Mouse (Mus musculus) left cerebral cortex, adult 18-20 months (tissue): ENCODE results near the gene Pik3c2b. TPM values are rescaled to one million over a fixed set of nuclear protein-coding genes. Genes with fewer than 3 reads are reported as not detected.
"Not testable (repeated sequence)": the region's sequence is repeated elsewhere in the genome, so short reads cannot be mapped to it uniquely, and the experiment has no call there.

Experiments used
- DNase-seq, 2 experiments: peaks; one replicate each; pipeline ENCODE4 v3.0.0; 2021 to 2022; ENCODE audit warnings: low spot score in 2 of 2, mixed read lengths in 1 of 2
- long read RNA-seq, 2 experiments: library from polyadenylated mRNA; stranded (forward); transcript quantifications; one replicate each; pipeline ENCODE4 v2.0.0; 2021
- total RNA-seq, 2 experiments: library from RNA; stranded (reverse); gene quantifications; 2 replicates each; pipeline ENCODE4 v1.2.3; 2021

The Pik3c2b gene
- total RNA-seq = 10 to 100 TPM; 14.6 to 15.2 TPM
- long read RNA-seq, experiment 1, partial matches to known transcripts = 1 of 2 reads
- long read RNA-seq, experiment 1, other reads (novel, unspliced or antisense) = 1 of 2 reads
- long read RNA-seq, experiment 2, partial matches to known transcripts = 0 of 1 reads
- long read RNA-seq, experiment 2, other reads (novel, unspliced or antisense) = 0 of 1 reads

DNA sequence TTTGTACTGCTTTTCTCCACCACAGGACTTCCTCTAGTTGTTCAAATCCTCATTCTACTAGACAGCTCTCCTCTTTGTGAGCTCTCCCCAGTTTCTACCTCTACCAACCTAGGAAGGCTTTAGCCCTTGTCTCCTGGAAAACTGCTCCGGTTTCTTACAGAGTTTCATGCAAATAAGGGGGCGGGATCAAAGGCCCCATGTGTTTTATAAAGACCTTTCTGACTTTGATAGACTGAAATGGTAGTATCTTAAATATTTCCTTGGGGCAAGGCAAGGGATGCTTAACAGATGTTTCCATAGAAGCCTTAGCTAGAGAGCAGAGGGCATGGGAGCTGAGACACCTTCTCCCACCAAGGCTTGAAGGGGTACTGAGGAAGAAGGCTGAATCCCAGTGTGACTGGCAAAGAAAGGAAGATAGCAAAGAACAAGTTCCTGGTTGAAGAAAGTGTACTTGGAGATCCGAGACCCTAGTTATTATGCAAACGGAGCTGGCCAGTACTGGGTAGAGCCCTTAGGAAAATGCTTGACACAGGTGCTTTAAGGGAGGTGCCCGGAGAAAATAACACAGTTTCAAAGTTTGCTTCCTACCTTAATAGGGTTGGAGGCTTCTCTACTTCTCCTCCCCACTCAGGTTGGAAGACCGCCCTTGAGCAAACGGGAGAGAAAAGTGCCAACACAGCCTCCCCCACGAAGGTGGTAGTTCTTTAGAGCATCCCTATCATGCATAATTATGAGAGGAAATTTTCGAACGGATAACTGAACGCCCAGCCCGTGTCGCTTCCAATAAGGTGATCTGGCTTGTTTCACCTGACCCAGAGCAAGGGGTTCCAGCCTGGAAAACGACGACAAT, at the start of gene Pik3c2b:
Gene Pik3c2b (plus strand): TSS at position 657 of the 850 bp plus-strand sequence.
- DNase-seq = no peak

- no peak for DNase-seq
These were observed 45.1 kb upstream of the Pik3c2b start for GRCm38 (mm10) chr1:133000347-133000746.

- DNase-seq = no peak
These were observed 38.9 kb upstream of the Pik3c2b start for GRCm38 (mm10) chr1:133006571-133006970.

DNA sequence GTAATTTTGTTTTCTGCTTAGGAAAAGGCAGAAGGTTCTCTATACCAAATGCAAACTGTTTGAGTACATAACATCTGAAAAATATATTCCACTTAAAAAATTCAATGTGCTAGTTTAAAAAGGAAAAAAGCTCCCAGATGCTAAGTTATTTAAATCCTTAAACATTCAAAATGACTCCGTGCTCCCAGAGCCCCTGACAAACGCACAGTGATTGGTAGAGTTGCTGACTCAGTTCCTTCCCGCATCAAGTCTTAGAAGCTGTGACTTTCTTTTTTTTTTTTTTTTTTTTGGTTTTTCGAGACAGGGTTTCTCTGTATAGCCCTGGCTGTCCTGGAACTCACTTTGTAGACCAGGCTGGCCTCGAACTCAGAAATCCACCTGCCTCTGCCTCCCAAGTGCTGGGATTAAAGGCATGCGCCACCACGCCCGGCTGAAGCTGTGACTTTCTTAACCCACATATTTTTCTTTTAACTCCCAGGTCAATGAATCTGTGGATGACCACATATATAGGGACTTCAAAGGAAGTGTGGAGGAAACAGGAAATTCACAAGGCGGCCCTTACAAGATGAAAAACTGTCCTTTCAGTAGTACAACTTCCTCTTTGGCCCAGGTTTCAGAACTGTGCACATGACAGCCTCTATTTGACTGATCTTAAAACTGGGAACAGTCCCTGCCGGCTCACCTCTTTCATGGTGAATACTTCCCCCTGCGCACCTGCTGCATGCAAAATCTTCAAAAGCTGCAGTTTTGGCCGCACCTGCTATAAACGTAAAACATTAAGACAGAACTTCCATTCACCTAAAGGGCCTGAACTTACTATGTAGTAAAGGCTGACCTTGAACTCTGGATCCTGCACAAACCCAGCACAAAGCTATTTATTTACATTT, 33.3 kb upstream of the Pik3c2b start:
- no peak for DNase-seq

GRCm38 (mm10) chr1:133013331-133013730, 32.1 kb upstream of the Pik3c2b start:
- no peak for DNase-seq

- no peak for DNase-seq
These were observed 31.3 kb upstream of the Pik3c2b start for GRCm38 (mm10) chr1:133014196-133014595.

GRCm38 (mm10) chr1:133016775-133017428, 28.6 kb upstream of the Pik3c2b start:
- no peak for DNase-seq

DNA sequence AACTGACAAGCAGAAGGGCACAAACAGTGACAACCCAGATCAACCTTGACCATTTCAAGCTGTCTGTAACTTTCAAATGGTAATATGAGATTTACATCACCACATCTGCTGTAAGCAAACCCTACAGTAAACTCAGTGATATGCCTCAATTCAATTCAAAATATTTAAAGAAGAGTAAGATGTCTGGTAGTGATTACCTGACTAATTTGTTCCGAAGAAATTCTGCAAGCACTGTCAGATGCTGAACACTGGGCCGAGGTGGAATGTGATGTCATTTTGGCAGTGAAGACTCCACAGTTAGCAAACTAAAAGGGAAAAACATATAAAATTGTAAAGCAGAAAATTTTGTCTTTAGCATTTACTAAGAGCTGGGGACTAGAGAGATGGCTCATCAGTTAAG, 26.9 kb upstream of the Pik3c2b start:
- no peak for DNase-seq

- no peak for DNase-seq
These were observed 26.2 kb upstream of the Pik3c2b start for GRCm38 (mm10) chr1:133019312-133019711.

GRCm38 (mm10) chr1:133020137-133020894, 25.2 kb upstream of the Pik3c2b start:
- no peak for DNase-seq

DNA sequence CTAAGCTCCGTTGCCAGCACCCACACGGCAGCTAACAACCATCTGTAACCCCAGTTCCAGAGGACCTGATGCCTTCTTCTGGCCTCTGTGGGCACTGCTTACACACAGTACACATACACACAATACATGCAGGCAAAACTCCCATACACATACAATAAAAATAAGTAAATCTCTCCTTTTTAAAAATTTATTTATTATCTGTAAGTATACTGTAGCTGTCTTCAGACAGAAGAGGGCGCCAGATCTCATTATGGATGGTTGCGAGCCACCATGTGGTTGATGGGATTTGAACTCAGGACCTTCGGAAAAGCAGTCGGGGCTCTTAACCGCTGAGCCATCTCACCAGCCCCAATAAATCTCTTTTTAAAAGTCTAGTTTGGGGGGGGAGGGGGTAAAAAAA, 24.1 kb upstream of the Pik3c2b start:
- DNase-seq = no peak

GRCm38 (mm10) chr1:133021971-133022370, 23.5 kb upstream of the Pik3c2b start:
- not testable (repeated sequence) for DNase-seq

DNA sequence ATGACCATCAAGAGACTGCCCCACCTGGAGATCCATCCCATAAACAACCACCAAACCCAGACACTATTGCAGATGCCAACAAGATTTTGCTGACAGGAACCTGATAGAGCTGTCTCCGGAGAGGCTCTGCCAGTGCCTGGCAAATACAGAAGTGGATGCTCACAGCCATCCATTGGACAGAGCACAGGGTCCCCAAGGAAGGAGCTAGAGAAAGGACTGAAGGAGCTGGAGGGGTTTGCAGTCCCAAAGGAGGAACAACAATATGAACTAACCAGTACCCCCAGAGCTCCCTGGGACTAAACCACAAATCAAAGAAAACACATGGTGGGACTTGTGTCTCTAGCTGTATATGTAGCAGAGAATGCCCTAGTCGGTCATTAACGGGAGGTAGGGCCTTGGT, 21.7 kb upstream of the Pik3c2b start:
- not testable (repeated sequence) for DNase-seq

DNA sequence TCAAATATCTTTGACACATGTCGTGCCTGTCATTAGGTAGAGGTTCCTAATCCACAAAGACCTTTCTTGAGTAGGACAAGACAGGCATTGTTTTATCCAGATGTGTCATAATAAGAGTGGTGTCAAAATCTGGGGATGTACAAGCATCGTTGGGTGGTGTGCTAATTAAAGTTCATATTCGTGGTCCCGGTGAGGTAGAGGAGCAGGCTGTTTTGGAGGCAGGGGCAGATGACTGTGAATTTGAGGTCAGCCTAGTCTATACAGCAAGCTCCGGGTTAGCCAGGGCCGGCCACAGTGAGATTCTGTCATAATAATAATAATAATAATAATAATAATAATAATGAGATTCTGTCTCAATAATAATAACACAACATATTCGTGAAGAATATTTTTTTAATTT, 21.0 kb upstream of the Pik3c2b start:
- no peak for DNase-seq

GRCm38 (mm10) chr1:133025051-133025795, 20.2 kb upstream of the Pik3c2b start:
- peak; percentile 79 to 87 for DNase-seq

DNA sequence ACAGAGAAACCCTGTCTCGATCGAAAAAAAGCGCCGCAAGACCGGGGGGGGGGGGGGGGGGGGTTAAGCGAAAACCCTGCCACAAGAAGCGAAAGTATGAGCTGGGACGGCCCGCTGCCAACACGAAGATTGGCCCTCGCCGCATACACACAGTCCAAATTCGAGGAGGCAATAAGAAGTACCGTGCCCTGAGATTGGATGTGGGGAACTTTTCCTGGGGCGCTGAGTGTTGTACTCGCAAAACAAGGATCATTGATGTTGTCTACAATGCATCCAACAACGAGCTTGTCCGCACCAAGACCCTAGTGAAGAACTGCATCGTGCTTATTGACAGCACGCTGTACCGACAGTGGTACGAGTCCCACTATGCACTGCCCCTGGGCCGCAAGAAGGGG, 19.7 kb upstream of the Pik3c2b start:
- DNase-seq = not testable (repeated sequence)

DNA sequence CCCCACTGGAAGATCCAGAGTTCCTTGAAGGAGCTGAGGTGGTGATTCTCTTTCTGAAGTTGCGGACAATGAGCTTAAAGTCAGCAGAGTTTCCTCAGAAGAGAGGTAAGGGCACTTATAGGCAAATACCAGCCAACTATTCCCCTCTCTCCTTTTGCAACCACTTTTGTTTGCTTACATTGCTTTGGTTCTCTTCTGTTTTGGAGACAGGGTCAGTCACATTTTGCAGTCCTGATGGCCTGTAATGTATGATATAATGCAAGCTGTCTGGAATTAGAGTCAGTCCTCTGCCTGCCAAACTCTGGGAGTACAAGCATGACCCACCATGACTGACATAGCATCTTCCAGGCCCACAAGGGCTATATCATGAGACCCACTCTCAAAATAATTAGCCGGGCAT, 18.3 kb upstream of the Pik3c2b start:
- DNase-seq = no peak

DNA sequence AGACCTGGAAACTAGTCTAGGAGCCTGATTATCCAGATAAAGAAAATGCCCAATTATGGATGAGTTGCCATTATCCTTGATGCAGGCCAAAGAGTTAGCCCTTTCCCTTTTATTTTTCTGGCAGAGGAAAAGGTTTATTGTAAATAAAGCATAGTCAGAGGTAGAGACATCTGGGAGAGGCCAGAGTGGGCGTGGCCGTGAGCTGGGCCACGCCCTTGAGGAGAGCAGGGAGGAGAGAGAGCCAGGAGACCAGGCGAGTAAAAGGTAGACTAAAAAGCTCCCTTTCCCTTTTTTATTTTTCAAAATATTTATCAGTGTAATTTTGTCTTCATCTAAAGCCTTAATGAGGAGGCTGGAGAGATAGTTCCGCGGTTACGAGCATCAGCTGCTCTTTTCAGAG, 17.5 kb upstream of the Pik3c2b start:
- DNase-seq = no peak

DNA sequence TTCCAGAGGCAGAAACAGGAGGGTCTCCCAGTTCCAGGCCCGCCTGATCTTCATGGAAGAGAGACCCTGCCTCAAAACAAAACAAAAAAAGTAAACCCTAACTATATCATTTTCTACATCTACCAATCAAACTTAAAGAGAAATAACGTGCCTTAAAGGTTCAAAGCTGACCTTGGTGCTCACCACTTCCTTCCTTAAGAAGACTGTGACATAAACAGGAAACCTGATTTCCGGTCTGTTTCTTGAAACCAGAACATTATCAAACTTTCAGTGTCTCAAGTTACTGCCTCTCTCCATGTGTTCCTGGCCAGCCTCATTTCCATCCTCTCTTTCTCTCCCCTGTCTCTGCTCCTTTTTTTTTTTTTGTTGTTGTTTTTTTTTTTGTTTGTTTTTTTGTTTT, 15.7 kb upstream of the Pik3c2b start:
- no peak for DNase-seq

DNA sequence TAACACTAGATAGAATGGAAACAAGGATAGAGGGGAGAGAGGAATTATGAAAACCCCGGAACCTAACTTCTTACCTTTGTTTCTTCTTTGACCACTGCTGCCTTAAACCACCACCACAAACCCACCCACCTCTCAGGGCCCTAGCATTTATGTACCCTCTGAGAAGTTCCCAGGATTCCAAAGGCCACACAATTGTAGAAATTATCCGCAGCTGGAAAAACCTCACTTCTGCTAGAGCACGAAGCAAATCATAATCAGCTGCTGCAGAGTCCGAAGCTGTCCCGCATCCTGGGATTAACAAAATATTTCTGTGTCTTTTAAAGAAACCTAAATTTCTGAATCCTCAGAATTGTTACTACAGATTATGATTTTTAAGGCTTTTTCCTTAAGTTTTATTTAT, 15.0 kb upstream of the Pik3c2b start, which contains the start of gene Mdm4:
Gene Mdm4 (minus strand): TSS at position 101 of the 400 bp plus-strand sequence.
- DNase-seq = no peak
